Mouse (Mus musculus) heart, adult 2 months (tissue): ENCODE results near the gene Sh3rf1. TPM values are rescaled to one million over a fixed set of nuclear protein-coding genes. Genes with fewer than 3 reads are reported as not detected.
A peak's percentile ranks its signal among the peaks of the same experiment; 100 is the strongest.

ENCODE experiments used
- DNase-seq, 2 experiments: peaks; one replicate each; pipeline ENCODE4 v3.0.0; 2021
- H3K27ac ChIP-seq: fragments of 200-600 bp; 2 replicates; pipeline ENCODE4 v1.8.1; 2022
- H3K27me3 ChIP-seq: fragments of 200-500 bp; 2 replicates; pipeline ENCODE4 v1.6.1; 2012; ENCODE audit warnings: mild to moderate bottlenecking, low read length, inconsistent platforms, mixed read lengths; ENCODE audit not compliant: control insufficient read depth, insufficient read depth
- H3K36me3 ChIP-seq: fragments of 200-500 bp; 2 replicates; pipeline ENCODE4 v1.6.1; 2012; ENCODE audit warnings: low read length, inconsistent platforms; ENCODE audit not compliant: control insufficient read depth, insufficient read depth
- H3K4me1 ChIP-seq: fragments of 200-500 bp; 2 replicates; pipeline ENCODE4 v1.6.1; 2011; ENCODE audit warnings: low read length; ENCODE audit not compliant: control insufficient read depth, insufficient read depth
- H3K4me3 ChIP-seq: fragments of 200-600 bp; 2 replicates; pipeline ENCODE4 v1.8.1; 2022
- H3K79me2 ChIP-seq: fragments of 200-500 bp; replicated peaks from 2 replicates; pipeline ENCODE4 v1.6.1; 2012; ENCODE audit warnings: mild to moderate bottlenecking, inconsistent platforms, low read length, moderate library complexity, mixed read lengths; ENCODE audit not compliant: control insufficient read depth, insufficient read depth
- H3K9ac ChIP-seq: fragments of 200-500 bp; 2 replicates; pipeline ENCODE4 v1.6.1; 2012; ENCODE audit warnings: low read depth, mild to moderate bottlenecking, control low read depth, inconsistent platforms, low read length, mixed read lengths
- CTCF ChIP-seq: fragments of 200-600 bp; IDR thresholded peaks from 2 replicates; pipeline ENCODE4 v1.8.1; 2022; ENCODE audit warnings: antibody characterized with exemption, mild to moderate bottlenecking, moderate library complexity
- EP300 ChIP-seq: fragments of 200-500 bp; IDR thresholded peaks from 2 replicates; pipeline ENCODE4 v1.6.1; 2011; ENCODE audit warnings: low read depth, low read length, control low read depth; ENCODE audit not compliant: insufficient read depth
- POLR2A ChIP-seq: fragments of 200-500 bp; IDR thresholded peaks from 2 replicates; pipeline ENCODE4 v1.6.1; 2011; ENCODE audit warnings: mild to moderate bottlenecking, low read depth, low read length, control low read depth; ENCODE audit not compliant: insufficient read depth
- WGBS: fragments of 180-500 bp; shearing (Covaris S2); methylation state at CpG from one replicate; pipeline ENCODE4 v1.1.7; 2018; 5-methylcytosine and 5-hydroxymethylcytosine counted together
- intact Hi-C: fragments of 180-260 bp; cut with DNase I; formaldehyde crosslinking; loops from one replicate; pipeline ENCODE4 v1.15.1; 2025
- polyA plus RNA-seq: library from polyadenylated mRNA; depleted of rRNA; stranded (reverse); fragments of >200 nt; gene quantifications from 2 replicates; pipeline ENCODE4 v1.2.3, GENCODE M21; 2012
- total RNA-seq, 2 experiments: library from RNA; stranded (reverse); gene quantifications; 2 replicates each; pipeline ENCODE4 v1.2.3; 2021

The Sh3rf1 gene
- total and polyA plus RNA-seq, 3 experiments = 3.1 to 4.9 (median 4.8) TPM

DNA sequence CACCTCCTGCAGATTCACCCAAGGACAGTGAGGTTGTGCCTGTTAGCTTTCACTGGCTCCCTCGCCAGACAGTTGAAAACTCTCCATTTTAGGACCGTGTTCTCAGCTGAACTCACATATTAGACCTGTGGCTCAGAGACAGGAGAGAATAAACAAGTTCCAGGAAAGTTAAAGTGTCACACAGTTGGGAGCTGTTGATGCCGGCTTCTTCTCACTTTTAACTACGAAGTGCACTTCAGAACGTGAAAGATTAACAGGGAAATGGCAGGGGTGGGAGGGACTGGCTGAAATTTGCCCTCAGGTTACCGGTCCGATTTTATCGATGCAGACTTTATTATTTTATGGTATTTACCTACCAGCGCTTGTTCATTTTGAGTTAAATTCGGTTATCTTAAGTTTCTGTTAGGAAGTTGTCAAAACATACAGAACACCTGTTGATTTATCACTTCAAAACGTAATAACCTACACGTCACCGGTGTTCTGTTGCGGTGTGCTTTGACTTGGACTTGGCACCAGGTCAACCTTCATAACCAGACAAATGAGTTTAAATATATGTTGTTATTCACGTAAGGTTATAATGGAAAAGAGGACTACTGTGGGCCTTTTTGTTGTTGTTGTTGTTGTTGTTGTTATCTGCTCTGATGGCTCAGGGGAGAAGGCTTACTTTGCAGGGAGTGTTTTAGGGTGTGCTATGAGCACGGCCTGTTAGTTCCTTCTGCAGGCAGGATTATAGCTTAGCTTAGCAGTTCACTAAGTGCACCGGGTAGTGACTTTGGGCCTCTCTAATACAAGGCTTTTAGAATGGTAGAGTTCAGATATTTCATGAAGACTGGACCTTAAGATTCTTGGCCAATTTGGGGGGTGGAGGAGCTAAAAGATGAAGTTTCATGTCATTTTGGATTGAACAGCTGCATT, 49.9 kb downstream of the Sh3rf1 start:
- H3K4me1 ChIP-seq = peaks cover 12% of the 10 kb centered on the region
- H3K79me2 ChIP-seq = no peaks in the 10 kb centered on the region; the same call in 1 of the 2 replicates
- WGBS = 84% methylated on average over 17 of the region's 17 CpGs
- no peak overlapping the region for H3K4me3 ChIP-seq
- no peaks in the 10 kb centered on the region for H3K27me3 ChIP-seq
- intact Hi-C loops = loop anchor here (5.0 kb wide), 1 partner anchor 39 kb away; no protein-coding TSS in a partner anchor
- DNase-seq = no peak
- H3K27ac ChIP-seq = no peak overlapping the region
- H3K9ac ChIP-seq = no peak overlapping the region
- H3K36me3 ChIP-seq = 0 out of 2 replicates have a peak, but pooled peaks cover 2% of the 10 kb centered on the region
- TF ChIP-seq POLR2A = no peak
- TF ChIP-seq CTCF = no peak
- no peak for TF ChIP-seq EP300

DNA sequence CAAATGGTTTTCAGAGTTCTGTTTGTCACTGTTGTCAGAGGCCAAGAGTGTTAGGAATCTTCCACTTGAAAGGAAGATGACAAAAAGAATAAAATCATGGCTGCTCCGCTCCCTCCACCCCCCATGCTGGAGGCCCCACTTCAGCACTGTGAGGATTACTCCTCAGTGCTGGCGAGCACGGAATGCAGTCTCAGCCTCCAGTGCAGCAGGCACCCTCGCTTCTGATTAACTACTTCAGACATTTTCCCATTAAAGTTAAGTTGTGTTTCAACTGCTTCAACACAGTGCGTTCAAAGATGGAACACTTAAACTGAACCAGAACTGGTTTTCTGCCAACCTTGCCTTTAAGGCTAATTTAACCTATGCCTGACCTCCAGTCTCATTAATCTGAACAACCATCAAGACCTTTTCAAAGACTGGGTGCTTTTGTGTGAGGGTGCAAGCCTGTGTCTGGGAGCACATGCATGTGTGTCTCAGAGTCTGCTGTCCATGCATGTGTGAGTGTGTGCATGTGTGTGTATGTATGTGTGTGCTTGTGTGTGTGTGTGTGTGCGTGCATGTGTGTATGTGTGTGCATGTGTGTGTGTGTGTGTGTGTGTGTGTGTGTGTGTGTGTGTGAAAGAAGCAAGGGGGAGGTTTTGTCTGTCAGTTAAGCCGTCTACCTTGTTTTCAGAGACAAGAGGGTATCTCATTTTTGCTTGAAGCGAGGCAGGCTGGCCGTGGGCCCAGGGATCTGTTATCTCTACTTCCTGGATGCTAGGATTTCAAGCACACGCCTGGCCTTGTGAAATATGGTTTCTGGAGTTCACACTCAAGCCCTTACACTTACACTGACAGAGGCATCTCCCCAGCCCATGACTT, 51.2 kb downstream of the Sh3rf1 start:
- Histone ChIP-seq H3K4me1 (peaks cover 12% of the 10 kb centered on the region), H3K4me3 (no peak overlapping the region), H3K79me2 (no peaks in the 10 kb centered on the region; the same call in 1 of the 2 replicates), H3K27me3 (no peaks in the 10 kb centered on the region), H3K36me3 (0 out of 2 replicates have a peak, but pooled peaks cover 2% of the 10 kb centered on the region), H3K27ac (no peak overlapping the region), H3K9ac (no peak overlapping the region)
- no peak for TF ChIP-seq POLR2A
- WGBS = 50% methylated on average over 10 of the region's 10 CpGs
- intact Hi-C loops = loop anchor here (5.0 kb wide), 1 partner anchor 37 kb away; no protein-coding TSS in a partner anchor
- peak in 1 of 2 experiments; percentile 40 for DNase-seq

DNA sequence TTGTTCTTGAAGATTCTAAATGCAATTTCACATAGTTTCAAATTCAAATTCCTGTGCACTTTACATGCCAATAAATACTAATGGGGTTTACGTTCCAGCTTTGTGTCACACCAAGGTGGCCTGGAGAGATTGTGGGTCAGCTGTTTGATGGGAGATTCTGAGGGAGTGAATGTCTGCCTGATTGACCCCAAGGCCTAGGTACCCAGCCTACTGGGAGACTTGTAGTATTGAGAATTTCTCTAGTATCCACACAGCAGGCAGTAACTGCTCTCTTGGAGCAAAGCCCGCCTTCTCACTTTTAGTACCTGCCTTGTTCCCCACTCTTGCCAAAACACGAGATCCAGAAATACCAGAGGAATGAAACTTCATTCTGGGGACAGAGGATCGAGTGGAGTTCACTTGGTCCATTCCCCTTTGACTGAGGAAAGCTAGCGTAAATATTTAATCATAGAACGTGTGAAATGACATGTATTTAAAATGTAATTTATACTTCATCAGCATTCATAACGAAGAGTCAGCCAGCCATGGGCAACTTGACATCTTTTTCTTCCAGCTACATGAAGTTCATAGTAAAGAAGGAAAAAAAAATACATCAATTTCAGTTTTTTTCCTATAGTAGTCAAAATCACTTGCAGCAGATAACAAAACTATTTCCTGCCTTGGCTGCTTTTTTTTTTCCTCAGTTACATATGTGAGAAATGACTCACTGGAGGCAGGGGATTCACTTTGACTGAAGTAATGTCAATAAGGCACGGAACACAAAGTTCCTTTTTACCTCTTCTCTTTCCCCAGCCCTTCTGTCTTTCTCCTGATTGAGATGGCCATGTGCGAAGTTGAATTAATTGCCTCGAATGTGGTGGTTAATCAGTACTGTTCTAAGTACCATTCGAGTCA, 52.0 kb downstream of the Sh3rf1 start:
- Histone ChIP-seq H3K79me2 (no peaks in the 10 kb centered on the region; the same call in 1 of the 2 replicates), H3K9ac (no peak overlapping the region), H3K4me3 (no peak overlapping the region), H3K4me1 (peaks cover 12% of the 10 kb centered on the region), H3K27me3 (no peaks in the 10 kb centered on the region), H3K27ac (no peak overlapping the region), H3K36me3 (0 out of 2 replicates have a peak, but pooled peaks cover 2% of the 10 kb centered on the region)
- TF ChIP-seq EP300 (no peak), POLR2A (no peak), CTCF (no peak)
- intact Hi-C loops = no loop called here
- DNase-seq = no peak
- WGBS = 55% methylated on average over 11 of the region's 11 CpGs

DNA sequence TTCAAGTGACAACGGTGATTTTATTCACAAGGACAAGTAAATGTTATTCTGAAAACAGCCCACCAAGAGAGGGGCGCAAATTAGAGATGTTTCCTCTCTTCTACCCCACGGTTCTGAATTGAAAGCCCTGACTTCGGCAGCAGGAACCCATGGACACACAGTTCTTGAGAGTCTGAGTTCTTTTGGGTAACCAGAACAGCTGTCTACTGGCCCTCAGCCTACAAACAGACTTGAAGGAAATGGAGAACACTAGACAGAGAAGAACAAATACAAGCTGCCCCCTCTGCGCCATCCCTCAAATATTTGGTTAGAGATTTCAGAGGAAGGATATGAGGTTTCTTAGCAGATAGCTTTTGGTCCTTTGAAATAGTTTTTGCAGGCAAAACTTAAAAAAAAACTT, 52.7 kb downstream of the Sh3rf1 start:
- 0 out of 2 replicates have a peak, but pooled peaks cover 2% of the 10 kb centered on the region for H3K36me3 ChIP-seq
- TF ChIP-seq CTCF = no peak
- TF ChIP-seq EP300 = no peak
- TF ChIP-seq POLR2A = no peak
- H3K4me1 ChIP-seq = peaks cover 12% of the 10 kb centered on the region
- no peak overlapping the region for H3K4me3 ChIP-seq
- H3K9ac ChIP-seq = no peak overlapping the region
- no peak overlapping the region for H3K27ac ChIP-seq
- no peaks in the 10 kb centered on the region for H3K79me2 ChIP-seq
- peak in 1 of 2 experiments; percentile 32 for DNase-seq
- intact Hi-C loops = no loop called here
- 60% methylated on average over 5 of the region's 5 CpGs for WGBS
- H3K27me3 ChIP-seq = no peaks in the 10 kb centered on the region

GRCm38 (mm10) chr8:61279030-61279429, 55.4 kb downstream of the Sh3rf1 start:
- 76% methylated on average over 10 of the region's 10 CpGs for WGBS
- no peak overlapping the region for H3K27ac ChIP-seq
- no peak overlapping the region for H3K9ac ChIP-seq
- H3K27me3 ChIP-seq = no peaks in the 10 kb centered on the region
- H3K79me2 ChIP-seq = no peaks in the 10 kb centered on the region
- TF ChIP-seq EP300 = no peak
- TF ChIP-seq CTCF = no peak
- no peak overlapping the region for H3K4me3 ChIP-seq
- peaks cover 17% of the 10 kb centered on the region for H3K4me1 ChIP-seq
- intact Hi-C loops = no loop called here
- no peak for DNase-seq
- 0 out of 2 replicates have a peak, but pooled peaks cover 2% of the 10 kb centered on the region for H3K36me3 ChIP-seq
